Mouse (Mus musculus) embryo, embryonic 9.5 days (tissue): ENCODE measurements at regions not wholly inside any gene's neighbourhood (a gene's known extent, or its start where the extent isn't known, plus 50 kb on each side); places are given as distances from the start of the nearest gene placed in this dataset.

Source experiments
- DNase-seq: peaks from one replicate; pipeline ENCODE4 v3.0.0-alpha.2; 2017; ENCODE audit errors: extremely low spot score

GRCm38 (mm10) chr3:70097813-70098212, 90.4 kb downstream of the Otol1 start:
- no peak for DNase-seq

DNA sequence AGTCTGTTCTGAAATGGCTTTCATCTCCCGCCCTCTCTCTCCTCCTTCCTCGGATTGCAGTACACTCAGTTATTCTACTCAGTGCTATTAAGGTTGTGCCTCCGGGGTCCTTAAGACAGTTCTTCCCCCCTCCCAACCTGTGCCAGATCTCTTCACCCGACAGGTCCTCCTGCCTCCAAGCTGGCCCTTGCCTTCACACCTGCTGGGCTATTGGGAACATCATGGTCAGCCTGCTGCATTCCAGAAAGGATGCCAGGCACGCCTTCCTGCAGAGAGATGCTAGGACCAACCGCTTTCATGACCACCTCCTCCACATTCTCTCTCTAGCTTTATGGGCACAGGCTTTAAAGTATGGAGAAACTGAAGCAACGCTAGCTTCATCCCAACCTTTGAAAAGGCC, 94.7 kb downstream of the Otol1 start:
- no peak for DNase-seq

GRCm38 (mm10) chr3:70102593-70103213, 95.3 kb downstream of the Otol1 start:
- no peak for DNase-seq

- DNase-seq, result peak; percentile 79
Observed at GRCm38 (mm10) chr3:70103983-70104827, 96.8 kb downstream of the Otol1 start.

DNA sequence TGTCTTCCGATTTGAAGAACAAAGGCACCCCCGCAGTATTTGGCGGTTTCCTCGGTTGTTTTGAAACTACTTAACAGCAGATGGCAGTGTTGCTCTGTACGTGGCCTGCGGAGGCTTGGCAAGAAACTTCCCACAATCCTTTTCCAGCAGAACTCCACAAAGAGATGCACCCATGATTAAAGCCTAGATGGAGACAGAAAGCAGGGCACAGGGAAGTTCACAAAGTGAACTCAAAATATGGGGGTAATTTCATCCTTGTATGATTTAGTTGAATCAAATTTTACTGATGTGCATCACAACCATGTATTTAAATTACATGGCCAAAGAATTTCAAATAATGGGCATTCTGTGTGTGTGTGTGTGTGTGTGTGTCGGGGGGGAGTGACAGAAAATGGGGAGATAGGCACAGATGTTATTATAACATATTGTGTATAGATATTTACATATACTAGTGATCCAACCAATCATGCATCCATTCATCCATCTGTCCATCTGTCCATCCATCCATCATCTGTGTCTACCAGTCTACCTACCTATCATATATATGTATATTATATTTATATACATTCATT, 97.5 kb downstream of the Otol1 start:
- peak; percentile 77 for DNase-seq

GRCm38 (mm10) chr3:70105561-70105960, 98.1 kb downstream of the Otol1 start:
- no peak for DNase-seq

GRCm38 (mm10) chr3:70106141-70106540, 98.7 kb downstream of the Otol1 start:
- DNase-seq, result no peak

GRCm38 (mm10) chr3:70126212-70126611, 118.8 kb downstream of the Otol1 start:
- no peak for DNase-seq

GRCm38 (mm10) chr3:70130241-70131029, 123.0 kb downstream of the Otol1 start:
- DNase-seq, result no peak

DNA sequence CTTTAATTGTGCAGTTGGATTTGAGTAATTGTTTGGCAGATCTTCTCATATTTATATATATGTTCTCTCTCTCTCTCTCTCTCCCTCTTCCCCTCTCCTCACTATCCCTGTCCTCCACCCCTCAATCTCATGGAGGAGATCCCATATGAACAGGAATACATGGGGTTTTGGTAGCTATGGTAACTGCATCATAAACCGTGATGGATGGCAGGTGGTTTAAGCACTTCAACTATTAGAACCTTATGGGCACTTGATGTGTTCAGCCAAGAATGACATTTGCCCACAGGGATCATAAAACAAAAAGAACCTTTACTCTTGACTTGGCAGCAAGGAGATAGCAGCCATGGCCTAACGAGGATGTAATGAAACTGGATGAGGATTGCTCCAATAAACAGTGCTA, 127.5 kb downstream of the Otol1 start:
- DNase-seq, result no peak

GRCm38 (mm10) chr3:70138488-70138887, 131.1 kb downstream of the Otol1 start:
- no peak for DNase-seq

DNA sequence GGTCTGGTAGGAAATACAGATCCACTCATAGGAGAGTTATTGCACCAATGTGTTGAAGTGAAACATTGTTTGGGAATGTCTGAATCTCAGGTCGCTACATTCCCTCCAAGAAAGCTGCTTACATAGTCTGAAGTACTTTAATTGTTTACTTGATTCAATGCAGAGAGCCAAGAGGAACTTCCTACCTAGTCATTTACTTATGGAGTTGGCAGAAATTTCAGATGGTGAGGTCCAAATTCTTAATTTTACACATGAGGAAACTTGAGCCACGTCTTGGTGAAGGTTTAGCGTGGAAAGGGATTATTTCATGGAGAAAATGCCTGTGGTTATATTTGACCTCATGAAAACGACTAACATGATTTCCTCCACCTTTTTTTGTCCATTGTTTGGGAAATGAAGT, 131.5 kb downstream of the Otol1 start:
- DNase-seq, result no peak

GRCm38 (mm10) chr3:70145728-70146127, 138.3 kb downstream of the Otol1 start:
- DNase-seq, result no peak

DNA sequence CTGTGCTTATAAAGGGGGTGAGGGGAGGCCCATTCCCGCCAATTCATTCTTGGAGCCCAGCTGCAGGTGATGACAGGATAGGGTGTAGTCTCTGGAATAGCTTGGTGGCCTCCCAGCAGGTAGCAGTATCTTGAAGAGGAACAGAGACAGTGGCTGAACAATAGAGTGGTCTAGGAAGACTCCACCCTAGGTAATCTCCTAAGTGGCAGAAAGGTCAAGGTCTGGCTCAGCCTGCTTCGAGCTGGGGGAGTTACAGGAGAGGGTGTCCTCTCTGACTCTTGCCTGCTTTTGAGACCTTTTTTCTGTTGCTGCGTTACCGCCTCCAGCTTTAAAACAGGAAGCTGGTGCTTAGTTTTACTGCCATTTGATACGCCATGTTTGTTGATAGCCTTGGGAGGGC, 143.7 kb downstream of the Otol1 start:
- DNase-seq, result no peak

- no peak for DNase-seq
Observed at GRCm38 (mm10) chr3:70160043-70160442, 152.6 kb downstream of the Otol1 start.

DNA sequence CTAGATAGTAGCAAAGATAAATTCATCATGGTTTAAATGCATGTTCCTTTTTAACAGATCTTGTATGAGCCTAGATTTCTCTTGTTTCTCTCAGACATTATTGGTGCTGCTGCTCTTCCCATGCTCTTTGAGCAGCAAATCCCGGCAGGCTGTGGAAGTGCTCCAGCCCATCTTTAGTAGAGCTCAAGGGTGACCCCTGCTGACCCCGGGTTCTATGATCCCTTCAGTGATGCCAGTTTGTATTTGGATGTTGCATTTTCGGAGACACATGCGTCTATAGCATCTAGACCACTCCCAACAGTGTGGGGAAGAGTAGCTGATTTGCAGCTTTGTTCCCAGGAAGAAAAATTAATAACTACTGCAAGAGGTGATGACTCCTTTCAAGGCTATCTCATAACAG, 164.3 kb downstream of the Otol1 start:
- DNase-seq, result no peak

- DNase-seq, result no peak
Observed at GRCm38 (mm10) chr3:70176391-70176790, 169.0 kb downstream of the Otol1 start.

DNA sequence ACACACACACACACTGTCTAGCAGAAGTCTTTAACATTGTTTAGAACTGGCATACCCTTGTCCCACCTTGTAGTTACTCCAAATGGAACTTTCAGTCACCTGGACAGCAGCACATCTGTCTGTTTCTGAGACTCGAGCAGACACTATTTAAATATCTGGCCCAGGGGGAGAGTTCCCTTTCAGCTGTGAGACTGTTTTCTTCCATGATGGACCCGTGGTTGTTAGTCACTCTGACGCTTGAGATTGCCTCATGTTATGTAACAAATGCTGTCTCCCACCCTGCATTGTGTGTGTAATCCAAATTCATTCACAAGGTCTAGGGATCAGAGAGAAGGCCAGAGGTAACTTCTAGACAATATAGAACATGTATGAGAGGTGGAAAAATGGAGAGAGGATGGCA, 174.2 kb downstream of the Otol1 start:
- no peak for DNase-seq

GRCm38 (mm10) chr3:70190741-70191140, 183.3 kb downstream of the Otol1 start:
- DNase-seq, result no peak

- DNase-seq, result no peak
Observed at GRCm38 (mm10) chr3:70196671-70197070, 189.3 kb downstream of the Otol1 start.

GRCm38 (mm10) chr3:70198890-70199289, 191.5 kb downstream of the Otol1 start:
- DNase-seq, result no peak

DNA sequence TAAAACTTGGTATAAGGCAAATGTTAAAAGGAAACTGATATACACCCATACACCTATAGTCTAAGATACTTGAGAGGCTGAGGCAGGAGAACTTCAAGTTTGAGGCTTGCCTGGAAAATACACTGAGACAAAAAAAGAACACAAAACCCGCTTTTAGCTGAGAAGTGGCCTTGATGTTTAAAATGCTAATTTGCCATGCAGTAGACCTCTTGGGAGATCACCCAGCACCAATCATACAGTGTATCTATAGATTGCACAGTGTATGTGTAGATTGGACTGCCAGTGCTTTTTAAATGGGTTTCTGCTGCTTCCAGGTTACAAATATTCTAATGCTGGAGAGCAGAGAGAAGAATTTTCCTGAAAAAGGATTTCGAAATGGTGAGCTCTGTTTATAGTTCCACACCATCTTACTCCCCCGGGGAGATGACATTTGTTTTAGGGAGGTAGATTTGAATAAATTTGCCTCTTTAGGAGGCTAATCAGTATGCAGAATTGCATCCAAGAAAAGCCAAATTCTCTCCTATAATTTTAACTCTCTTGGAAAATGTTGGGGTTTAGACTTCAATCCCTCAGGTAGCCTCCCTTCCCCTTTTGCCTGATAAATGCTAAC, 194.0 kb downstream of the Otol1 start:
- DNase-seq, result no peak
